Mouse (Mus musculus) bone marrow, adult 2 months (tissue): ENCODE results near the gene Uba52. TPM values are rescaled to one million over a fixed set of nuclear protein-coding genes. Genes with fewer than 3 reads are reported as not detected.

Source experiments
- H3K27ac ChIP-seq: fragments of 200-500 bp; 2 replicates; pipeline ENCODE4 v1.5.1; 2012; ENCODE audit warnings: low read depth, mild to moderate bottlenecking, control low read depth, inconsistent platforms, low read length; ENCODE audit not compliant: control insufficient read depth, poor library complexity, insufficient read depth
- H3K4me1 ChIP-seq: fragments of 200-500 bp; 2 replicates; pipeline ENCODE4 v1.6.1; 2011; ENCODE audit warnings: low read length; ENCODE audit not compliant: control insufficient read depth, insufficient read depth
- H3K4me3 ChIP-seq: fragments of 200-500 bp; replicated peaks from 2 replicates; pipeline ENCODE3; 2011; ENCODE audit warnings: mild to moderate bottlenecking, low read depth, low read length, control low read depth; ENCODE audit not compliant: control insufficient read depth
- CTCF ChIP-seq: fragments of 200-500 bp; IDR thresholded peaks from 2 replicates; pipeline ENCODE4 v1.5.1; 2011; ENCODE audit warnings: low read length, control low read depth; ENCODE audit not compliant: control insufficient read depth, insufficient read depth
- POLR2A ChIP-seq: fragments of 200-500 bp; IDR thresholded peaks from 2 replicates; pipeline ENCODE4 v1.6.1; 2011; ENCODE audit warnings: low read depth, mild to moderate bottlenecking, control low read depth, low read length, borderline replicate concordance; ENCODE audit not compliant: control insufficient read depth
- WGBS: fragments of 180-500 bp; shearing (Covaris S2); methylation state at CpG from one replicate; pipeline ENCODE4 v1.1.7; 2018; 5-methylcytosine and 5-hydroxymethylcytosine counted together
- polyA plus RNA-seq: library from polyadenylated mRNA; stranded (reverse); fragments of >200 nt; gene quantifications from 2 replicates; pipeline ENCODE4 v1.2.4, GENCODE M21; 2011; ENCODE audit warnings: low replicate concordance; ENCODE audit not compliant: missing spikeins, insufficient read depth, insufficient read length

Uba52 gene
- polyA plus RNA-seq, 1 experiment: 961 TPM

GRCm38 (mm10) chr8:70469938-70470337, 40.7 kb downstream of the Uba52 start:
- TF ChIP-seq POLR2A: no peak
- TF ChIP-seq CTCF: no peak
- Histone ChIP-seq H3K4me3 (no peak overlapping the region), H3K4me1 (no peaks in the 10 kb centered on the region), H3K27ac (no peak overlapping the region)
- WGBS: 79% methylated on average over 2 of the region's 2 CpGs

DNA sequence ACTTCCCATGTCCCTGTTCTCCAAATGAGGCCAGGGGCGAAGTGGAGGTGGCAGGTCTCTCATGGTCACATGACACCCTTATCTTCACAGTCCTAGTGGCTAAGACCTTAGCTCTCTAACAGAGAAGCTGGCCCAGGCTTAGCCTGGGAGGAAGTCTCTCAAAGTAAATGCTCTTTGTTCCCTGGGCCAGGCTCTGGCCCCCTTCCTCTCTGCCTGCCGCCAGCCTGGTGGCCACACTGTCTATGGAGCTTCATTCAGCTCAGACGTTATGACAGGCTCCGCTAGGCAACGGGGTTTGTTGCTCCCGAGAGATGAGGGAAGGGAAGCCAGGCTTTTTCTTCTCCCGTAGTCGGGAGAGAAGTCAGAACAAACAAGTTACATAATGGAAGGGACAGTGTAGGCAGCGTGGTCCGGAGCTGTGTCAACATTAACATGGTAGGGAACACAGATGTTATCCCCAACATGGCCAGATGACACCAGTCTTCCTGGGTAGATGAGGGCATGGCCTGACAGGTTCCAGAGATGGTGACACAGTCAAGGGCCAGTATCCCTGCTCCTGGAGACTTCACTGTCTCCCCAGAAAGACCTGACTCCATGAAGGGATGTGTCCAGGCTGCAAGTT, 41.2 kb downstream of the Uba52 start:
- no peak for TF ChIP-seq CTCF
- no peak for TF ChIP-seq POLR2A
- Histone ChIP-seq H3K4me3 (no peak overlapping the region), H3K27ac (no peak overlapping the region), H3K4me1 (no peaks in the 10 kb centered on the region)
- 37% methylated on average over 10 of the region's 10 CpGs for WGBS

DNA sequence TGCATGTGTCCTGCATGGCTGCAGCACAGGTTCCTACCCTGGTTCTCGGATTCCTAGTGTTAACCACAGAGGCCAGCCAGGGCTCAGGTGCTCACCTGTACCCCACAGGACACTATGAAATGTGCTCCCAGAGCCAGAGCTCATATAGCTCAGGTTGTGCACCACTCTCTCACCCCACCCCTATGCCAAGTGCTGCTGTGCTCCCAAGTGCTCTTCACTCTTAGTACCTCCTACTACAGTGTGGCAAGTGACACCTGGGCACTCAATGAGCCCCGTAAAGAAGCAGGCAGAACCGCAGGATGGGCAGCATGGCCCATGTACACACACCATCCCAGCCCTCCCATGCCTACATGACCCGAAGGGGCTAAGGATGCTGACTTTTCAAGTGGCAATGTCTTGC, 41.9 kb downstream of the Uba52 start:
- H3K4me3 ChIP-seq: no peak overlapping the region
- no peaks in the 10 kb centered on the region for H3K4me1 ChIP-seq
- WGBS: 85% methylated on average over 4 of the region's 4 CpGs
- H3K27ac ChIP-seq: no peak overlapping the region
- no peak for TF ChIP-seq POLR2A
- TF ChIP-seq CTCF: no peak

DNA sequence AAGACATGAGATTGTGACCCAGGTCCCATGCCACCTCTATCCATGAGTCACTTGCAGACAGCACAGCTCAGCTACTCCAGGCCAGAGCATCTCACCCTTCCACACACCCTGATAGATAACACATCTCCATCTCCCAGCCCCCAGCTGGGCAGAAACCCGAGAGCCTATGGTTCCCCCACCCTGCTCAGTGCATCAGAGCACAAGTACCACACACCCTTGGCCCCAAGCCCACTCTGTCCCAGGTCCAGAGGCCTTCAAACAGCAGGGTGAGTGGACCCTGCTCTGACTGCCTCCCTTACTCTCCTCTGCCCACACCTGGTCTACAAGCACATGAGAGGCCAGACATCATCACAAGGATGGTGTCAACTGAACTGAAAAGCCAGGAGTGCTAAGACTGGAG, 42.7 kb downstream of the Uba52 start:
- no peak overlapping the region for H3K27ac ChIP-seq
- H3K4me1 ChIP-seq: no peaks in the 10 kb centered on the region
- no peak overlapping the region for H3K4me3 ChIP-seq
- no peak for TF ChIP-seq CTCF
- no peak for TF ChIP-seq POLR2A
- 59% methylated on average over 1 of the region's 1 CpGs for WGBS

GRCm38 (mm10) chr8:70467229-70467725, 43.3 kb downstream of the Uba52 start:
- Histone ChIP-seq H3K4me1 (no peaks in the 10 kb centered on the region), H3K4me3 (no peak overlapping the region), H3K27ac (no peak overlapping the region)
- 84% methylated on average over 5 of the region's 5 CpGs for WGBS
- TF ChIP-seq CTCF (no peak), POLR2A (no peak)

- no peaks in the 10 kb centered on the region for H3K4me1 ChIP-seq
- H3K4me3 ChIP-seq: no peak overlapping the region
- peak overlapping the region; percentile 22; the same call in 1 of the 2 replicates for H3K27ac ChIP-seq
- 91% methylated on average over 11 of the region's 11 CpGs for WGBS
- TF ChIP-seq CTCF (no peak), POLR2A (no peak)
Observed at GRCm38 (mm10) chr8:70466771-70467170, 43.8 kb downstream of the Uba52 start.

DNA sequence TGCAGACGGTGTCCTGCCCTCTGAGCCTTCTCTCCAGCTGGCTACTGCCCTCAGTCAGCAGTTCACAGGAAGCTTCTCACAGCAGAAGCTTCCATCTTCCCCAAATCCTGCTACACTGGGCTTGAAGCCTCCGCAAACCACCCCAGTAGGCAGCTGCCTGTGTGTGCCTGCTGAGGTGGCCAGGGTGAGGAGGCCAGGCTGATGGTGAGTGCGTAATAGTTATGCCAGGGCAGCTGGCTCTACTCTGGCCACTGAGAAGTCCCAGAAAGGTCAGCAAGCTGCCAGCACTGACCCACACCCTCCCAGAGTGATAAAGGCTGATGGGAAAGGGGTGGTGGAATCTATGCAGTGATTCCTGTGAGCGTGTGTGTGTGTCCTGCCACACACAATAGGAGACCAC, 44.3 kb downstream of the Uba52 start:
- no peak overlapping the region for H3K4me3 ChIP-seq
- TF ChIP-seq CTCF (no peak), POLR2A (no peak)
- peak overlapping the region; percentile 22; the same call in 1 of the 2 replicates for H3K27ac ChIP-seq
- H3K4me1 ChIP-seq: no peaks in the 10 kb centered on the region
- 82% methylated on average over 4 of the region's 4 CpGs for WGBS

DNA sequence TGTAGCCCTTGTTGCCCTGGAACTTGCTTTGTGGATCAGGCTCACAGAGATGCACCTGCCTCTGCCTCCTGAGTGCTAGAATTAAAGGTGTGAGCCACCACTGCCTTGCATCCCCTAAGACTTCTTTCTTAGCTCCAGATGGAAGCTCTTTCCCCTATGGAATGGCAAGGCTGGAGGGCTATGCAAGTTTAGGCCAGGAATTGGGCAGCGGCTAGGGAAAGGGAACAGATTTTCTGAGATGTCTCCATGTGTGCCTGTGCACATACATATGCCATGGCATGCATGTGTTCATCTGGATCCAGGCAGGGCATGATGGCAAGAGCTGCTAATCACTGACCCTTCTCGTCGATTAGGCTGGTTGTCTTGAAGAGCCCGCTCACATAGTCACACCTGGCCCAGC, 44.9 kb downstream of the Uba52 start:
- H3K4me1 ChIP-seq: no peaks in the 10 kb centered on the region
- no peak overlapping the region for H3K4me3 ChIP-seq
- 95% methylated on average over 4 of the region's 4 CpGs for WGBS
- TF ChIP-seq CTCF: no peak
- TF ChIP-seq POLR2A: no peak
- no peak overlapping the region for H3K27ac ChIP-seq

DNA sequence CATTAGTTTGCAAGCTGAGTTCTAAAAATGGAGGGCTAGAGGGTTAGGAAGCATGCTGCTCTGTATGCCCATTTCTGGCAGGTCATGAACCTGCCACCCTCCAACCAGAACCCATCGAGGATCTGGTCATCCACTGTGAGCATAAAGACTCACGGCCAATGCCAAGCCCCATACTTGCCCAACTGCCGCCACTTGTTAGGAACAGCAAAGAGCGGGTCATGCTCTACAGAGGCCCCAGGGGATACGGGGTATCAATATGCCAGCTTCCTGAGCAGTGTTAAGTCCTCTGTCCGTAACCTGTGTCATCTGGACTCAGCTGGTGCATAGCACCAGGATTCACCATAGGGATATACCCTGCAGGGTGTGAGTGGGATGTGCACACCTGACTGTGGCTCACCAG, 46.4 kb downstream of the Uba52 start:
- H3K27ac ChIP-seq: no peak overlapping the region
- H3K4me1 ChIP-seq: no peaks in the 10 kb centered on the region
- no peak overlapping the region for H3K4me3 ChIP-seq
- TF ChIP-seq POLR2A (no peak), CTCF (no peak)
- WGBS: 80% methylated on average over 6 of the region's 6 CpGs
